Mouse (Mus musculus) liver, embryonic 14.5 days (tissue): Measurements from ENCODE around the gene Fam89b. TPM values are rescaled to one million over a fixed set of nuclear protein-coding genes. Genes with fewer than 3 reads are reported as not detected.
A peak's percentile ranks its signal among the peaks of the same experiment; 100 is the strongest.

ENCODE experiments used
- ATAC-seq: fragments of 200-750 bp; cut with Nextera tagmentation; 2 replicates; pipeline ENCODE4 v1.8.0; 2017; ENCODE audit warnings: moderate number of reproducible peaks, mild to moderate bottlenecking, moderate library complexity; ENCODE audit not compliant: insufficient read depth
- DNase-seq, 3 experiments: peaks; one replicate each; pipeline ENCODE4 v3.0.0-alpha.2; 2012 to 2013; ENCODE audit warnings: low read depth in 3 of 3, low spot score in 3 of 3
- H3K27ac ChIP-seq: fragments of 300-500 bp; sonication (generic); 2 replicates; pipeline ENCODE4 v1.5.1; 2014; ENCODE audit warnings: moderate library complexity, mild to moderate bottlenecking, control low read depth, inconsistent platforms
- H3K27me3 ChIP-seq: fragments of 300-500 bp; sonication (generic); 2 replicates; pipeline ENCODE4 v1.6.1; 2014; ENCODE audit warnings: mild to moderate bottlenecking, low read length, moderate library complexity; ENCODE audit not compliant: control insufficient read depth, insufficient read depth
- H3K36me3 ChIP-seq: fragments of 300-500 bp; sonication (generic); replicated peaks from 2 replicates; pipeline ENCODE4 v1.6.1; 2014; ENCODE audit warnings: low read depth; ENCODE audit not compliant: control insufficient read depth, insufficient read depth
- H3K4me1 ChIP-seq, 2 experiments: fragments of 200-500 bp in 1 of 2; fragments of 300-500 bp in 1 of 2; sonication (generic) in 1 of 2; replicated peaks; 2 replicates each; pipeline ENCODE4 v1.6.1; 2012 to 2014; ENCODE audit warnings: antibody characterized with exemption in 1 of 2, inconsistent platforms in 1 of 2, low read length in 1 of 2; ENCODE audit not compliant: control insufficient read depth in 2 of 2, insufficient read depth in 2 of 2
- H3K4me2 ChIP-seq: fragments of 300-500 bp; sonication (generic); 2 replicates; pipeline ENCODE4 v1.6.1; 2014; ENCODE audit warnings: low read depth, mild to moderate bottlenecking, control low read depth, moderate library complexity
- H3K4me3 ChIP-seq, 2 experiments: fragments of 200-500 bp in 1 of 2; fragments of 300-500 bp in 1 of 2; sonication (generic) in 1 of 2; 2 replicates each; pipeline ENCODE4 v1.5.1; 2012 to 2014; ENCODE audit warnings: low read depth in 2 of 2, low read length in 2 of 2, mild to moderate bottlenecking in 2 of 2, control low read depth in 1 of 2, inconsistent platforms in 1 of 2, moderate library complexity in 1 of 2; ENCODE audit not compliant: insufficient read depth in 1 of 2
- H3K9ac ChIP-seq: fragments of 300-500 bp; sonication (generic); replicated peaks from 2 replicates; pipeline ENCODE4 v1.6.1; 2014; ENCODE audit warnings: mild to moderate bottlenecking, control low read depth, moderate library complexity
- H3K9me3 ChIP-seq: fragments of 300-500 bp; sonication (generic); 2 replicates; pipeline ENCODE4 v1.6.1; 2016; ENCODE audit warnings: low read length, mixed read lengths; ENCODE audit not compliant: control insufficient read depth
- CTCF ChIP-seq: IDR thresholded peaks from 2 replicates; pipeline ENCODE4 v1.5.1; 2016; ENCODE audit warnings: antibody characterized with exemption, low read depth, control low read depth
- EP300 ChIP-seq: IDR thresholded peaks from 2 replicates; pipeline ENCODE4 v1.6.1; 2016; ENCODE audit warnings: antibody characterized with exemption, low read depth
- WGBS: fragments of 180-500 bp; shearing (Covaris S2); extraction: QIAGEN DNeasy Blood & Tissue Kit; methylation state at CpG from one replicate; pipeline ENCODE4 v1.1.7; 2014; ENCODE audit not compliant: insufficient replicate concordance; 5-methylcytosine and 5-hydroxymethylcytosine counted together
- polyA plus RNA-seq, 2 experiments: library from polyadenylated mRNA; depleted of rRNA in 1 of 2; stranded (reverse) in 1 of 2; unstranded in 1 of 2; fragments of >200 nt; fragmentation: Nextera tagmentation in 1 of 2; extraction: Ambion mirVana in 1 of 2; gene quantifications; 2 replicates each; pipeline versions ENCODE4 v1.2.1 to v1.2.3; 2012 to 2014

Gene Fam89b
- polyA plus RNA-seq, 2 experiments, result 41.0 to 44.0 TPM

DNA sequence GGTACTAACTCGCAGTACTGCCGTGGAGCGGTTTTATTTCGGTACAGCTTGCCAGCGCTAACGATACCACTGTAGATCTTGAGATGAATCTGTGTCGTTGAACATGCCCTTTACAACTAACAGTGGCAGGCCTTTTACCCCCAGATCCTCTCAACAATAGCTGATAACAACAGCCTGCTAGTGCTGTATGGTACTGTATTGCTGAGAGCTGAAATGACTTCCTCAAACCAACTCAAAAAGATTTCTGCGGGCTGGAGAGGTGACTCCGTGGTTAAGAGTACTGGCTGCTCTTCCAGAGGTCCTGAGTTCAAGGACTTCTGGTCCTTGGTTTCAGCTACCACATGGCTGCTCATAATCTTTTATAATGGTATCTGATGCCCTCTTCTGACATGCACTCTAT is 4.9 kb upstream of the Fam89b start:
- DNase-seq, result no peak
- 59% methylated on average over 9 of the region's 9 CpGs for WGBS

DNA sequence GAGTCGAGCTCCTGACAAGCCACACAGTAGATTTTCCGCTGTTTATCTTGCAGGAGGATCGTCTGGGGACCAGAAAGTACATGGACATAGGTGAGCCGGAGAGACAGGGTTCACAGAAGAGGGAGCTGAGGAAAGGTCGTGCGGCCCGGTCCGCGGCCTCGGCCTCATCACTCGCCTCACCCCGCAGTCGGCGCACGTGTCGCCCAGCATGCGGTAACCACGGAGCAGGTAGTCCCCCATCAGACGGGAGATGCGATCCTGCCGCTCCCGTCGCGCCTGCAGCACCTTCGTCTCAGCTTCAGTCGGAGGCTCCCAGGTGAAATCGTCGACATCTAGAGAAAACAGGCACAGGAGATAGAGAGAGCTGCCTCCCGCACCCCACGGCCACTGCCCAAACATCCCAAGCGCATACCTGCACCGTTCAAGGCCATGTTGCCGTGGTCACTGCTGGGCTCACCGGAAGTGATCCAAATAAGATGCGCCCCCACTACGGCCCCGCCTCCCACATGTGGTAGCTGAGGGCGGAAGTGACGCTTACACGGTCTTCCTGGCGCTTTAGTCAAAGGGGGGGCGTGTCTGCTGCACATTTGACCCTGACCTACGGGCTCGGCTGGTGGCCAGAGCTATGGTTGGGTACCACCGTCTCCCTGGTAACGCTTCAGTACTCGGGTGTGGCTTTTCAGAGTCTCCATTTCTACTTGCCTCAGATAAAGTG is 2.0 kb upstream of the Fam89b start:
- Histone ChIP-seq H3K36me3 (no peaks in the 10 kb centered on the region; the same call in 1 of the 2 replicates), H3K27ac (no peak overlapping the region; the same call in 1 of the 2 replicates)
- whole genome bisulfite sequencing, result 1% methylated on average over 47 of the region's 47 CpGs

More for the DNA sequence above, 4.9 kb upstream of the Fam89b start:
- Histone ChIP-seq H3K9me3 (no peaks in the 10 kb centered on the region), H3K4me3 (no peak overlapping the region), H3K27me3 (peaks cover 12% of the 10 kb centered on the region), H3K27ac (no peak overlapping the region), H3K36me3 (no peaks in the 10 kb centered on the region; the same call in 1 of the 2 replicates), H3K9ac (no peak overlapping the region), H3K4me1 (peaks cover 14 to 18% of the 10 kb centered on the region in 2 experiments), H3K4me2 (no peak overlapping the region)
- no peak for TF ChIP-seq EP300
- no peak for TF ChIP-seq CTCF
- ATAC-seq, result no peak

DNA sequence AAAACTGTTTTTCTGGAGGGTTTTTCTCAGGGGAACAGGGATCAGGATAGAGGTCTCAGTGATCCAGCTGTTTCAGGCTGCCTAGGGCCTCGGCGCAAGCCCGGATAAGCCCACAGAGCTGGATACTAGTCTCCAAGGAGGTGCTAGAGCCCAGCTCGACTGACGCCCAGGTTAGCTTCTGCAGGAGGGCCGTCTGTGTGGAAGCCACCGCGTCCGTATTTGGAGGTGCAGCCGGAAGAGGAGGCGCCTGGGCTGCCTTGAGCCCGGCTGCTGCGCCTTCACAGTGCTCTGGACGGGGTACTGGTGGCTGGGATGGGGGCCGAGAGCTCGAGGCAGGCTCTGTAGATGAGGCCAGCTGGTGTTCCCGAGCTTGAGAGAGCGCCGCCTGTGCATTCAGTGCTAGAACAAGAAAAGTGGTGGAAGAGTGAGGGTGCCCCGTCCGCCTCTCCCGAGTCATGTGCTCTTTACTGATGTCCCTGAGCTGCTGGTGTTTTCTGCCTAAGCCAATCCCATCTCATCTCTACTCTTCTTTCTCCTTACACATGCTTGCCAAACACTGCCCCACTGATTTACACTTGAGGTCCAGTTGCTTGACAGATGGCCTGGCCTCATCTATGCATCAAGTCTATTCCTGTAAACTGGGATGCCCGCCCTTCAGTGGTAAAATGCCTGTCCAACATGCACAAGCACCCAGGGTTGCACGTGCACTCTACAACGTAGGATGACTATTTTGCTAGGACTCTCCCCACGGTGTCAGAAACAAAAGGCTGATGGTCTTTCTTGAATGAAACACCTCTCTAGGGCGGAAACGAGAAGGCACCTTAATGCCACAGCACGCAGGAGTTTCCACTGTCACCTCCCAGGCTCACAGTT is 1.1 kb upstream of the Fam89b start:
- Histone ChIP-seq H3K4me1 (peaks cover 26 to 32% of the 10 kb centered on the region in 2 experiments), H3K4me2 (peak overlapping the region; percentile 95), H3K4me3 (peak overlapping the region; percentile 62 to 80), H3K27ac (no peak overlapping the region; the same call in 1 of the 2 replicates), H3K27me3 (peaks cover 6% of the 10 kb centered on the region), H3K9me3 (no peaks in the 10 kb centered on the region), H3K9ac (peak overlapping the region; percentile 50), H3K36me3 (no peaks in the 10 kb centered on the region; the same call in 1 of the 2 replicates)
- no peak for ATAC-seq
- TF ChIP-seq EP300, result no peak
- TF ChIP-seq CTCF, result no peak
- WGBS, result 70% methylated on average over 29 of the region's 29 CpGs
- no peak for DNase-seq

More for the DNA sequence above, 2.0 kb upstream of the Fam89b start:
- H3K4me3 ChIP-seq, result peak overlapping the region; percentile 62 to 80
- peaks cover 26 to 32% of the 10 kb centered on the region in 2 experiments for H3K4me1 ChIP-seq
- DNase-seq (peak; percentile 78 to 83 (median 82)), ATAC-seq (peak; percentile 42)
- peaks cover 6% of the 10 kb centered on the region for H3K27me3 ChIP-seq
- no peaks in the 10 kb centered on the region for H3K9me3 ChIP-seq
- no peak for TF ChIP-seq CTCF
- peak; percentile 10; the same call in 1 of the 2 replicates for TF ChIP-seq EP300
- peak overlapping the region; percentile 95 for H3K4me2 ChIP-seq
- H3K9ac ChIP-seq, result peak overlapping the region; percentile 50

DNA sequence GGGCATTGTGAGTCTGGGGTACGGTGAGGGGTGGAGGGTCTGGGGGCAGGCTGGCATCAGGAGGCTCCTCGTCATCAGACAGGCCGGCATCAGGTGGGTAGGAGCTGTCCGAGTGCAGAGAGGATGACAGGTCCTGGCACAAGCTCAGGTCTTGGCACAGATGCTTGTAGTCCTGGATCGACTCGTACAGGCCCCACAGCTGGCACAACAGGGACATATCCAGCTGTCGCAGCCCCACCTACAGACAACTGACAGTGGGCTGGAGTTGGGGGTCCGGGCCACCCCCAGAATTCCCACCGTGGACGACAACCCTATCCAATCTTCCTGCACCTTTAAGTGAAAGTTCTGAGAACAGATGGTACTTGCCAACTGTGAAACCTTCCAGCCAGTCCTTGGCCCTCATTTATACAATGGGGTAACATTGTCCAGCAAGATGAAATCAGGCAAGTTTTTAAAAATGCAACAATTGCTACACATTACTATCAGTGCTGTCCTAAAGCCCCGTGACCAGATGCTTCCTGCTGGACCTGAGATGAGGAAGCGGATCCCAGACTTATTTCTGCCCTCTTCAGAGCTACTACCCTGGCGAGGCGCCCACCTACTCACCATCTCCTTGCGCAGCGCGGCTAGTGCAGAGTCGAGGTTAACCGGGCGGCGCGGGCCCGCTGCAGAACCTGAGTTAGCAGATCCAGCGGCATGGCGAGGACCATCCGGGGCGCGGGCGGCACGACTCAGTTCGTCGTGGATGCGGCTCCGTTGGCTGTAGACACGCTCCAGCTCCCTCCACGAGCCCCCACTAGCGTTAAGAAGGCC is 616 bp downstream of the Fam89b start:
- peak overlapping the region; percentile 98 for H3K27ac ChIP-seq
- no peak for DNase-seq
- H3K9ac ChIP-seq, result peak overlapping the region; percentile 96
- H3K4me2 ChIP-seq, result peak overlapping the region; percentile 95
- H3K27me3 ChIP-seq, result no peaks in the 10 kb centered on the region
- ATAC-seq, result no peak
- peaks cover 29 to 38% of the 10 kb centered on the region in 2 experiments for H3K4me1 ChIP-seq
- no peaks in the 10 kb centered on the region for H3K9me3 ChIP-seq
- H3K4me3 ChIP-seq, result peak overlapping the region; percentile 74 to 96
- H3K36me3 ChIP-seq, result peaks cover 9% of the 10 kb centered on the region; the same call in 1 of the 2 replicates
- TF ChIP-seq EP300 (no peak), CTCF (no peak)
- 11% methylated on average over 37 of the region's 37 CpGs for WGBS
